Mouse (Mus musculus): Measurements from ENCODE around the gene Reck.

Gene Reck

GRCm38 (mm10) chr4:43968650-43969049 lies 93.3 kb downstream of the Reck start:
- DNase-seq (ENCODE audit: low read depth, low spot score) = no peak

GRCm38 (mm10) chr4:43969373-43969772 lies 94.0 kb downstream of the Reck start:
- no peak for DNase-seq (ENCODE audit: low read depth, low spot score)

- DNase-seq (ENCODE audit: low read depth, low spot score) = no peak
Observed at GRCm38 (mm10) chr4:43970393-43971330, 95.3 kb downstream of the Reck start.

GRCm38 (mm10) chr4:43971541-43972136 lies 96.3 kb downstream of the Reck start:
- no peak for DNase-seq (ENCODE audit: low read depth, low spot score)

GRCm38 (mm10) chr4:43972137-43972591 lies 96.8 kb downstream of the Reck start:
- peak; percentile 77 for DNase-seq (ENCODE audit: low read depth, low spot score)

GRCm38 (mm10) chr4:43973526-43973981 lies 98.2 kb downstream of the Reck start:
- DNase-seq (ENCODE audit: low read depth, low spot score) = no peak

- DNase-seq (ENCODE audit: low read depth, low spot score) = peak; percentile 44
Observed at GRCm38 (mm10) chr4:43974914-43975616, 99.7 kb downstream of the Reck start.

GRCm38 (mm10) chr4:43976223-43976740 lies 101.0 kb downstream of the Reck start:
- DNase-seq (ENCODE audit: low read depth, low spot score) = no peak

- no peak for DNase-seq (ENCODE audit: low read depth, low spot score)
Observed at GRCm38 (mm10) chr4:43978521-43979443, 103.5 kb downstream of the Reck start.

- no peak for DNase-seq (ENCODE audit: low read depth, low spot score)
Observed at GRCm38 (mm10) chr4:43979746-43980145, 104.4 kb downstream of the Reck start.

- DNase-seq (ENCODE audit: low read depth, low spot score) = no peak
Observed at GRCm38 (mm10) chr4:43980236-43980635, 104.9 kb downstream of the Reck start.

GRCm38 (mm10) chr4:43980846-43981245 lies 105.5 kb downstream of the Reck start:
- no peak for DNase-seq (ENCODE audit: low read depth, low spot score)

GRCm38 (mm10) chr4:43981251-43981650 lies 105.9 kb downstream of the Reck start:
- DNase-seq (ENCODE audit: low read depth, low spot score) = no peak

- peak; percentile 96 for DNase-seq (ENCODE audit: low read depth, low spot score)
Observed at GRCm38 (mm10) chr4:43982053-43982732, 106.9 kb downstream of the Reck start.

GRCm38 (mm10) chr4:43983181-43983580 lies 107.9 kb downstream of the Reck start, which contains the start of gene Ccin:
TSS of gene Ccin (plus strand) at chr4:43983483.
- no peak for DNase-seq (ENCODE audit: low read depth, low spot score)

GRCm38 (mm10) chr4:43983756-43984155 lies 108.4 kb downstream of the Reck start:
- DNase-seq (ENCODE audit: low read depth, low spot score) = no peak

- no peak for DNase-seq (ENCODE audit: low read depth, low spot score)
Observed at GRCm38 (mm10) chr4:43984326-43984725, 109.0 kb downstream of the Reck start.

- DNase-seq (ENCODE audit: low read depth, low spot score) = no peak
Observed at GRCm38 (mm10) chr4:43988976-43989375, 113.6 kb downstream of the Reck start.

GRCm38 (mm10) chr4:43993072-43993471 lies 117.7 kb downstream of the Reck start:
- DNase-seq (ENCODE audit: low read depth, low spot score) = peak; percentile 74

GRCm38 (mm10) chr4:43994342-43994741 lies 119.0 kb downstream of the Reck start:
- no peak for DNase-seq (ENCODE audit: low read depth, low spot score)
